Mouse (Mus musculus) limb, embryonic 14.5 days (tissue): ENCODE measurements at regions not wholly inside any gene's neighbourhood (a gene's known extent, or its start where the extent isn't known, plus 50 kb on each side); places are given as distances from the start of the nearest gene placed in this dataset.

Source experiments
- ATAC-seq: fragments of 200-750 bp; cut with Nextera tagmentation; 2 replicates; pipeline ENCODE4 v1.8.0; 2017; ENCODE audit warnings: low read depth, moderate number of reproducible peaks, moderate TSS enrichment; ENCODE audit not compliant: low FRiP score
- DNase-seq: peaks from one replicate; pipeline ENCODE4 v3.0.0-alpha.2; 2015; ENCODE audit warnings: low spot score
- H3K27ac ChIP-seq: fragments of 300-500 bp; sonication (generic); replicated peaks from 2 replicates; pipeline ENCODE4 v1.5.1; 2014; ENCODE audit warnings: low read depth, mild to moderate bottlenecking, low read length, moderate library complexity, mixed read lengths
- H3K27me3 ChIP-seq: fragments of 300-500 bp; sonication (generic); 2 replicates; pipeline ENCODE4 v1.6.1; 2014; ENCODE audit warnings: low read length, mixed read lengths; ENCODE audit not compliant: control insufficient read depth, insufficient read depth
- H3K36me3 ChIP-seq: fragments of 300-500 bp; sonication (generic); 2 replicates; pipeline ENCODE4 v1.6.1; 2014; ENCODE audit warnings: mild to moderate bottlenecking, low read length, moderate library complexity, mixed read lengths; ENCODE audit not compliant: control insufficient read depth, insufficient read depth
- H3K4me1 ChIP-seq: fragments of 300-500 bp; sonication (generic); 2 replicates; pipeline ENCODE4 v1.6.1; 2014; ENCODE audit warnings: antibody characterized with exemption, low read length, mixed read lengths; ENCODE audit not compliant: control insufficient read depth, insufficient read depth
- H3K4me2 ChIP-seq: fragments of 300-500 bp; sonication (generic); replicated peaks from 2 replicates; pipeline ENCODE4 v1.6.1; 2014; ENCODE audit warnings: low read depth, mild to moderate bottlenecking, low read length, moderate library complexity; ENCODE audit not compliant: severe bottlenecking
- H3K4me3 ChIP-seq: fragments of 300-500 bp; sonication (generic); replicated peaks from 2 replicates; pipeline ENCODE4 v1.5.1; 2014; ENCODE audit warnings: low read length
- H3K9ac ChIP-seq: fragments of 300-500 bp; sonication (generic); 2 replicates; pipeline ENCODE4 v1.6.1; 2014; ENCODE audit warnings: mild to moderate bottlenecking, low read depth, low read length, moderate library complexity; ENCODE audit not compliant: severe bottlenecking
- H3K9me3 ChIP-seq: fragments of 300-500 bp; sonication (generic); 2 replicates; pipeline ENCODE4 v1.6.1; 2016; ENCODE audit warnings: low read length; ENCODE audit not compliant: control insufficient read depth
- POLR2A ChIP-seq: fragments of 200-500 bp; IDR thresholded peaks from 2 replicates; pipeline ENCODE4 v1.8.0; 2012; ENCODE audit warnings: inconsistent platforms, mild to moderate bottlenecking, moderate library complexity, borderline replicate concordance; ENCODE audit not compliant: insufficient read depth, insufficient read length; ENCODE audit errors: extremely low read depth
- WGBS: fragments of 180-500 bp; shearing (Covaris S2); extraction: QIAGEN DNeasy Blood & Tissue Kit; methylation state at CpG from one replicate; pipeline ENCODE4 v1.1.7; 2014; 5-methylcytosine and 5-hydroxymethylcytosine counted together

DNA sequence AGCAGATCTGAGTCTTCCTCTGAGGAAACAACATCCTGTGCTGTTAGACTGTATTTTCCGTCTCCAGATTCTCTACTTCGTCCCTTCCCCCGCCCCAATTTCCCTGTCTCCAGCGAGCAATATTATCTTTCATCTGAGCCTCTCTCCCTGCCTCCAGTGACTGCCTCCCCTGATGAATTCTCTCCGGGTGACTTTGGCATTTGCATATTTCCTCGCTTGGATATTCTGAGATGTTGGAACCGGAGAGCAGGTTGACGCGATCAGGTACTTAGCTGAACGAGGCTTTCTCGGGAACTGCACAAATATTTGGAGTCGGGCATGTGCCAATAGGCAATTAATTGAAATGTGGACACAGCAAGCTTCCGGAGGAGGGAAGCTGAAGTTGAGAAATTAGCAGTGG is 323.8 kb upstream of the 4930535I16Rik start:
- Histone ChIP-seq H3K4me2 (no peak overlapping the region), H3K4me3 (no peak overlapping the region), H3K36me3 (no peaks in the 10 kb centered on the region), H3K4me1 (peaks cover 6% of the 10 kb centered on the region), H3K27me3 (no peaks in the 10 kb centered on the region), H3K27ac (no peak overlapping the region), H3K9me3 (no peaks in the 10 kb centered on the region), H3K9ac (no peak overlapping the region)
- 37% methylated on average over 13 of the region's 13 CpGs for WGBS
- ATAC-seq, result no peak
- DNase-seq, result no peak
- TF ChIP-seq POLR2A, result no peak

DNA sequence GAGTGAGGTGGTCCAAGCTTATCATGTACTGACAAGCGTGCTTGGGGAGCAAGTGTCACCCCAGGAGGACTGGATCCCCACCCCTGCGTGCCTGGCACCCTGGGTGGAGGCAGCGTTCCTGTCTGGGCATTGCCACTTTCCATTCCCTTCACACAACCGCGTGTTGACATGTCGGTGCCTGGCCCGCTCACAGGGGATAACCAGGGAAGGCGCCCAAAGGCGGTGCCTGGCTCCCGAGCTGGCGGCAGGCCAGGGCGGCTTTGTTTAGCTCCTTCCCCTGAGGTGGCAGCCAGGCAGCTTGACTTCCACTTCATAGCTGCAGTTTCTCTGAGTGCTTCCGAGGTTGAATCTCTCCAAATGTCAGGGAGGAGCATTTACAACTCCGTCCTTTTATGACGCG is 318.7 kb upstream of the 4930535I16Rik start:
- no peak overlapping the region for H3K4me3 ChIP-seq
- TF ChIP-seq POLR2A, result no peak
- WGBS, result 43% methylated on average over 16 of the region's 16 CpGs
- H3K27me3 ChIP-seq, result no peaks in the 10 kb centered on the region
- DNase-seq (no peak), ATAC-seq (no peak)
- H3K36me3 ChIP-seq, result no peaks in the 10 kb centered on the region
- no peak overlapping the region for H3K4me2 ChIP-seq
- H3K4me1 ChIP-seq, result peaks cover 5% of the 10 kb centered on the region
- H3K27ac ChIP-seq, result no peak overlapping the region
- no peaks in the 10 kb centered on the region for H3K9me3 ChIP-seq
- H3K9ac ChIP-seq, result no peak overlapping the region

DNA sequence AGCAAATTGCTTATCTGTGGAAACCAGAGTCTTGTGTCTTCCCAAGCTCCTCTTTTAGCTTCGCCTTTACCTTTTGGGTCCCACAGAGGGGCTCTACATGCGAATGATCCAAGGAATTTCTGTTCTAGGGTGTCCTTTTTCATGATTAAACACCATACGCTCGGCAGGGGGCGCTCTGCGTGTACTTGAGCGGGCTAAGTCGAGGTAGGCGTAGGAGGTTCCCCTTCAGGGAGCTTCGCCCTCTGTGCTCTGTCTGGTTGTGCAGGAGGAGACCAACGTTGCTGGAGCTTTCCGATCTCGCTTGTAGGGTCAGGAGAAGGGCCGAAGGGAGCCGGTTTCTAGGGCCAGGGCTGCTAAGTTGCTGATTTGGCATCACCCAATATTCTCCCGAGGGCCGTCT is 310.7 kb upstream of the 4930535I16Rik start:
- Histone ChIP-seq H3K9me3 (no peaks in the 10 kb centered on the region), H3K27me3 (no peaks in the 10 kb centered on the region), H3K27ac (no peak overlapping the region), H3K9ac (no peak overlapping the region), H3K4me2 (no peak overlapping the region; the same call in 1 of the 2 replicates), H3K4me1 (peaks cover 5% of the 10 kb centered on the region; the same call in 1 of the 2 replicates), H3K36me3 (no peaks in the 10 kb centered on the region), H3K4me3 (no peak overlapping the region)
- no peak for TF ChIP-seq POLR2A
- WGBS, result 17% methylated on average over 17 of the region's 17 CpGs
- DNase-seq, result peak; percentile 80
- ATAC-seq, result no peak

DNA sequence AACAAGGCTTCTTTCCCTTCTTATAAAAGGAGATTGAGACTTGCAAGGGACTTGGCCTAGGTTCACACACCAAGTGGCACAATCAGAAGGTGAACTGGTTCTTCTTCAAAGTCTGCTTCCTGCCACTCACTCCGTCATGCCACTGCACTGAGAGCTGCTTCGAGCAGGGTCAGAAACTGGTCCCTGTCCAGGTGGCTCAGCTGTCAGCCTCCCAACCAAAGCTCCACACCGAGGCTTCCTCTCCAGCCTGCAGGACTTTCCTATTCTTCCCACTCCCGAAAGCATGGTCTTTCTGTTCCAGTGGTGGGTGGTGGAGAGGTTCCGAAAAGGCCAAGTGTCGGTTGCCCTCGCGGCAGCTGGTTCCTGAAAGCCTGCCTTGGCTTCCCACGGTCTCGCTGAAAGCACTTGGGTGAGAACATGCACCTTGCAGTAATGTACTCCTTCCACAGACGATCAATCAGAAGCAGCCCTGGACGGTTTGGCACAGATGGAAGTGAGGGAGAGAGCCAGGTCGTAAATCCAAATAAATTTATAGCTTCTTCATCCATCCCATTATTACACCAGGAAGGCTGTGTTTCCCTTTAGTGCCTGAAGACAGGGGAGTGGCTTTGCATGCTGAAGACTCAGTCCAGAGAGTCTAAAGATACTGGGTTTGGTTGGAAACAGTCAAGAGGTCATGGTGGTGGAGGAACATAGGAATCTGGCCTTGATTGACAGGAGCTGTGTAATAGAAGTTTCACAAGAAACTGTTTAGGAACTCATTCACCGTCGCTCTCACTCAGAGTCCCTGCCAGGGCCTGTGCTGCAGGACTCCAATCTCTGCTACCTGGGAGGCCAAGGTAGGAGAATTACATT is 306.1 kb upstream of the 4930535I16Rik start:
- no peak overlapping the region for H3K4me2 ChIP-seq
- no peak for TF ChIP-seq POLR2A
- DNase-seq (no peak), ATAC-seq (no peak)
- no peaks in the 10 kb centered on the region; the same call in 1 of the 2 replicates for H3K27me3 ChIP-seq
- WGBS, result 51% methylated on average over 15 of the region's 15 CpGs
- no peak overlapping the region for H3K4me3 ChIP-seq
- no peaks in the 10 kb centered on the region for H3K9me3 ChIP-seq
- H3K4me1 ChIP-seq, result peaks cover 5% of the 10 kb centered on the region; the same call in 1 of the 2 replicates
- H3K27ac ChIP-seq, result no peak overlapping the region
- no peak overlapping the region for H3K9ac ChIP-seq
- H3K36me3 ChIP-seq, result no peaks in the 10 kb centered on the region

DNA sequence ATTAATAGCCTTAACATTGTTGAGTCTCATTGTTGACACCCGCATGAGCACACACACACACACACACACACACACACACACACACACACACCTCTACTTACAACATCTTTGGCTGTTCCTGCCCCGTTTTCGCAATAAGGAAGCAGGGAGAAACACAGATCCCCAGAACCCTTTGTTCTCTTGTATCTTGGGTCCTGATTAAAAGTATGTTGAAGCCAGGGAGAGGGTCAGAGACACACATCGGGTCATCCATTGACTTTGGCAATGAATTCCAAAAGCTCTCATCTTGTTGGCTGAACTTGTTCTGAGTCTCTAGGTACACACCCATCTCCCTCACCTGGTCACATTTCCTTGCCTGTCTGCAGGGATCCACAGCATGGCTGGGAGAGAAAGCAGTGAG is 303.9 kb upstream of the 4930535I16Rik start:
- Histone ChIP-seq H3K36me3 (no peaks in the 10 kb centered on the region), H3K4me2 (no peak overlapping the region), H3K27me3 (no peaks in the 10 kb centered on the region; the same call in 1 of the 2 replicates), H3K4me3 (no peak overlapping the region), H3K4me1 (peaks cover 10% of the 10 kb centered on the region; the same call in 1 of the 2 replicates), H3K27ac (no peak overlapping the region), H3K9ac (no peak overlapping the region), H3K9me3 (no peaks in the 10 kb centered on the region)
- DNase-seq (no peak), ATAC-seq (no peak)
- no peak for TF ChIP-seq POLR2A
- 83% methylated on average over 4 of the region's 4 CpGs for WGBS
